Mouse (Mus musculus): ENCODE measurements around the gene Olfr1201.

The Olfr1201 gene

GRCm38 (mm10) chr2:88792736-88793135 lies at the start of gene Olfr1201:
Gene Olfr1201 (plus strand): TSS chr2:88793036.
- no peak for DNase-seq

- no peak for DNase-seq
Measured at GRCm38 (mm10) chr2:88743379-88743778, 49.5 kb upstream of the Olfr1201 start.

- DNase-seq = no peak
Measured at GRCm38 (mm10) chr2:88751270-88751669, 41.6 kb upstream of the Olfr1201 start, which contains the start of gene Olfr1198. Gene Olfr1198 (minus strand): TSS chr2:88751370.

GRCm38 (mm10) chr2:88760369-88760768 lies 32.5 kb upstream of the Olfr1201 start, which contains the start of gene Olfr1199:
Gene Olfr1199 (minus strand): TSS chr2:88760469.
- DNase-seq = no peak

GRCm38 (mm10) chr2:88770388-88770787 lies 22.4 kb upstream of the Olfr1201 start, which contains the start of gene Olfr1200:
Gene Olfr1200 (minus strand): TSS chr2:88770488.
- DNase-seq = no peak

GRCm38 (mm10) chr2:88814196-88814595 lies 21.4 kb downstream of the Olfr1201 start, which contains the start of gene Olfr1202:
Gene Olfr1202 (plus strand): TSS chr2:88814496.
- DNase-seq = no peak

- DNase-seq = no peak
Measured at GRCm38 (mm10) chr2:88829437-88829836, 36.6 kb downstream of the Olfr1201 start, which contains the start of gene Olfr1205. Gene Olfr1205 (plus strand): TSS chr2:88829737.

- DNase-seq = no peak
Measured at GRCm38 (mm10) chr2:88838477-88838876, 45.6 kb downstream of the Olfr1201 start.

Data from thymus, postnatal 4 days (tissue).